15 mouse cellular contexts compared by ENCODE assay signal in the genomic region with DNA sequence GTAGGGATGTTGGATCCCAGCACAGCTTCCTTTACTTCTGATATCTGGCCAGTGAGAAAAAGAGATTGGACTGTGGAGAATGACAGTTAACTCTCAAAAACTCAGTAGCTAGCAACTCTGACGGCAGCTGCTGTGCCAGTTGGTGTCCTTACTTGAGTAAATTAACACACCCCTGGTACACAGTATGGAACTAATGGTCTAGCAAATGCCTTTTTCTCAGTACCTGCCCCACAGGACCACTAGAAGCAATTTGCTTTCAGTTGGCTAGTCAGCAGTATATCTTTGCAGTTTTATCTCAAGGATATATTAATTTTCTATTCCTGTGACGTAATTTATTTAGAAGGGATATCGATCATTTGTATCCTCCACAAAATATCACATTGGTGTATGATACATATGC.
"Had no signal": no experiment of that assay in that cellular context is flagged by ENCODE, and none has a peak within 500 bp of the region (broad histone marks: within the 10 kb centered on the region; RNA-seq: fewer than 3 reads in every experiment).

No protein-coding gene starts in this region.

- H3K27me3 ChIP-seq: neural tube, embryonic 12.5 days; neural tube, embryonic 13.5 days; stomach, embryonic 15.5 days had no signal

- H3K27ac ChIP-seq: neural tube, embryonic 12.5 days; neural tube, embryonic 13.5 days; stomach, embryonic 15.5 days had no signal

- H3K4me3 ChIP-seq: neural tube, embryonic 12.5 days; neural tube, embryonic 13.5 days; stomach, embryonic 15.5 days had no signal

- DNase-seq: retina, postnatal 1 day; right cerebral cortex, adult 18-20 months; right cerebral cortex, postnatal 14 days; right cerebral cortex, postnatal 25 days; right cerebral cortex, postnatal 4 days; spleen, adult 18-20 months; thymus, adult 18-20 months; thymus, adult 2 months; thymus, postnatal 14 days; thymus, postnatal 25 days; thymus, postnatal 36 days; thymus, postnatal 4 days had no signal

- H3K4me1 ChIP-seq: neural tube, embryonic 12.5 days; neural tube, embryonic 13.5 days; stomach, embryonic 15.5 days had no signal

- H3K9me3 ChIP-seq: neural tube, embryonic 12.5 days; neural tube, embryonic 13.5 days; stomach, embryonic 15.5 days had no signal

- H3K9ac ChIP-seq: neural tube, embryonic 12.5 days; neural tube, embryonic 13.5 days; stomach, embryonic 15.5 days had no signal

- H3K4me2 ChIP-seq: neural tube, embryonic 12.5 days; neural tube, embryonic 13.5 days; stomach, embryonic 15.5 days had no signal

- H3K36me3 ChIP-seq: neural tube, embryonic 12.5 days; neural tube, embryonic 13.5 days; stomach, embryonic 15.5 days had no signal
